Mouse (Mus musculus) limb, embryonic 14.5 days (tissue): ENCODE data around the gene Piwil1. TPM values are rescaled to one million over a fixed set of nuclear protein-coding genes. Genes with fewer than 3 reads are reported as not detected.

Experiments
- ATAC-seq: fragments of 200-750 bp; cut with Nextera tagmentation; 2 replicates; pipeline ENCODE4 v1.8.0; 2017; ENCODE audit warnings: low read depth, moderate number of reproducible peaks, moderate TSS enrichment; ENCODE audit not compliant: low FRiP score
- DNase-seq: peaks from one replicate; pipeline ENCODE4 v3.0.0-alpha.2; 2015; ENCODE audit warnings: low spot score
- H3K27ac ChIP-seq: fragments of 300-500 bp; sonication (generic); replicated peaks from 2 replicates; pipeline ENCODE4 v1.5.1; 2014; ENCODE audit warnings: low read depth, mild to moderate bottlenecking, low read length, moderate library complexity, mixed read lengths
- H3K27me3 ChIP-seq: fragments of 300-500 bp; sonication (generic); 2 replicates; pipeline ENCODE4 v1.6.1; 2014; ENCODE audit warnings: low read length, mixed read lengths; ENCODE audit not compliant: control insufficient read depth, insufficient read depth
- H3K36me3 ChIP-seq: fragments of 300-500 bp; sonication (generic); 2 replicates; pipeline ENCODE4 v1.6.1; 2014; ENCODE audit warnings: mild to moderate bottlenecking, low read length, moderate library complexity, mixed read lengths; ENCODE audit not compliant: control insufficient read depth, insufficient read depth
- H3K4me1 ChIP-seq: fragments of 300-500 bp; sonication (generic); 2 replicates; pipeline ENCODE4 v1.6.1; 2014; ENCODE audit warnings: antibody characterized with exemption, low read length, mixed read lengths; ENCODE audit not compliant: control insufficient read depth, insufficient read depth
- H3K4me2 ChIP-seq: fragments of 300-500 bp; sonication (generic); replicated peaks from 2 replicates; pipeline ENCODE4 v1.6.1; 2014; ENCODE audit warnings: low read depth, mild to moderate bottlenecking, low read length, moderate library complexity; ENCODE audit not compliant: severe bottlenecking
- H3K4me3 ChIP-seq: fragments of 300-500 bp; sonication (generic); replicated peaks from 2 replicates; pipeline ENCODE4 v1.5.1; 2014; ENCODE audit warnings: low read length
- H3K9ac ChIP-seq: fragments of 300-500 bp; sonication (generic); 2 replicates; pipeline ENCODE4 v1.6.1; 2014; ENCODE audit warnings: mild to moderate bottlenecking, low read depth, low read length, moderate library complexity; ENCODE audit not compliant: severe bottlenecking
- H3K9me3 ChIP-seq: fragments of 300-500 bp; sonication (generic); 2 replicates; pipeline ENCODE4 v1.6.1; 2016; ENCODE audit warnings: low read length; ENCODE audit not compliant: control insufficient read depth
- POLR2A ChIP-seq: fragments of 200-500 bp; IDR thresholded peaks from 2 replicates; pipeline ENCODE4 v1.8.0; 2012; ENCODE audit warnings: inconsistent platforms, mild to moderate bottlenecking, moderate library complexity, borderline replicate concordance; ENCODE audit not compliant: insufficient read depth, insufficient read length; ENCODE audit errors: extremely low read depth
- WGBS: fragments of 180-500 bp; shearing (Covaris S2); extraction: QIAGEN DNeasy Blood & Tissue Kit; methylation state at CpG from one replicate; pipeline ENCODE4 v1.1.7; 2014; 5-methylcytosine and 5-hydroxymethylcytosine counted together
- polyA plus RNA-seq, 2 experiments: library from polyadenylated mRNA; depleted of rRNA in 1 of 2; stranded (reverse) in 1 of 2; unstranded in 1 of 2; fragments of >200 nt; fragmentation: Nextera tagmentation in 1 of 2; extraction: Ambion mirVana in 1 of 2; gene quantifications; 2 replicates each; pipeline versions ENCODE4 v1.2.1 to v1.2.3; 2012 to 2014

Gene Piwil1
- polyA plus RNA-seq, 2 experiments, result 0.03 TPM; not detected in 1

DNA sequence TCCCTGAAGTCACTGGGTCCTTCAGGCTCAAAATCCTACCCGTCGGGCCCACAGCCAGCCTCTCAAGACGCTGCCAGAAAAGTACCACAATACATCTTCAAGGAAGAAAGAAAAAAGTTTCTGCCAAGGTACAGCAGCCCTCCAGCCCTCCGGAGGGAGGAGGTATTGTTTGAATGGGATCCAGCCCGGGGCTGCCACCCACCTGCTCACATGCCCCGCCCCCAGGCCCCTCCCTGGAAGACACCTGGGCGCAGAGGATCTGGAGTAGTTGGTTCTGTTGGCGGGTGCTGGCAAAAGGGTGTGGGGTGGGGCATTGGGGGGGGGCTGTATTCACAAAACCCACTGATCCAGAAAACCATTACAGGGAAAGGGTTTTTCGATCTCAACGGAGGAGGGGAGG is 18.1 kb upstream of the Piwil1 start:
- ATAC-seq (peak; percentile 44; the same call in 1 of the 2 replicates), DNase-seq (no peak)
- no peaks in the 10 kb centered on the region for H3K36me3 ChIP-seq
- peaks cover 7% of the 10 kb centered on the region; the same call in 1 of the 2 replicates for H3K4me1 ChIP-seq
- WGBS, result 7% methylated on average over 10 of the region's 10 CpGs
- H3K4me3 ChIP-seq, result 0 out of 2 replicates have a peak overlapping the region, but pooled peaks have one; percentile 11
- H3K27me3 ChIP-seq, result no peaks in the 10 kb centered on the region
- H3K9ac ChIP-seq, result 0 out of 2 replicates have a peak overlapping the region, but pooled peaks have one; percentile 25
- peaks cover 17% of the 10 kb centered on the region; the same call in 1 of the 2 replicates for H3K9me3 ChIP-seq
- TF ChIP-seq POLR2A, result no peak
- H3K4me2 ChIP-seq, result peak overlapping the region; percentile 40
- no peak overlapping the region for H3K27ac ChIP-seq

DNA sequence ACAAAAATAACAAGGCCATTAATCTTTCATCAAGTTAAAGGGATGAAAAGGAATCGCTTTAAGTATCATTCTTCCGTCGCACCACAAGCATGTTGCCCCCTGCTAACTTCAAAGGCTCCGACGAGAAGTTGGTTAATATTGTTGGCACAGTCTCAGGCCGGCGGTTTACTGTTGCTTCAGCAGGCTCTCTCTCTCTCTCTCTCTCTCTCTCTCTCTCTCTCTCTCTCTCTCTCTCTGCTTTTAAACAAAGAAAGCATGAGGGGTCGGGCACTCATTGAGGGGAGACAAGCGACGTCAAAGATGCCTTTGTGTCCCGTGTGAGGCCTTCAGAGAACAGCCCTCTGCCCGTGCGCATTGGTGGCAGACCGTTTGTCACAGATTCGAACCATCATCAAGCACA is 17.7 kb upstream of the Piwil1 start:
- H3K4me2 ChIP-seq, result peak overlapping the region; percentile 40
- peaks cover 7% of the 10 kb centered on the region; the same call in 1 of the 2 replicates for H3K4me1 ChIP-seq
- H3K4me3 ChIP-seq, result no peak overlapping the region
- H3K9me3 ChIP-seq, result peaks cover 17% of the 10 kb centered on the region; the same call in 1 of the 2 replicates
- no peaks in the 10 kb centered on the region for H3K36me3 ChIP-seq
- H3K27ac ChIP-seq, result no peak overlapping the region
- H3K27me3 ChIP-seq, result no peaks in the 10 kb centered on the region
- WGBS, result 11% methylated on average over 15 of the region's 15 CpGs
- DNase-seq (peak; percentile 74), ATAC-seq (peak; percentile 37; the same call in 1 of the 2 replicates)
- TF ChIP-seq POLR2A, result no peak
- H3K9ac ChIP-seq, result 0 out of 2 replicates have a peak overlapping the region, but pooled peaks have one; percentile 25

DNA sequence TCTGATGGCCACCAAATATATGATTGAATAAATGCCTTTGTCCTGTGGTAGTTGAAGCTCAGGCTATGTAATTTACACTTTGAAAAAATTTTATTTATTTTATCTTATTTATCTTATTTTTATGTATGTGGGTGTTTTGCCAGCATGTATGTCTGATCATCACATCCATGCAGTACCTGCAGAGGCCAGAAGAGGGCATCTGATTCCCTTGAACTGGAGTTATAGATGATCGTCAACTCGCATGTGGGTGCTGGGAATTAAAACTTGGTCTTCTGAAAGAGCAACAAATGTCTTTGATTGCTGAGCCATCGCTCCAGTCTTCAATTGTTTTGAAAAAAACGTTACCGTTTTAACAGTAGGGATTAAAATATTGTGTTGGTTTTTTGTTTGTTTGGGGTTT is 15.2 kb upstream of the Piwil1 start:
- ATAC-seq (no peak), DNase-seq (no peak)
- Histone ChIP-seq H3K27me3 (no peaks in the 10 kb centered on the region), H3K9me3 (peaks cover 17% of the 10 kb centered on the region; the same call in 1 of the 2 replicates), H3K4me3 (no peak overlapping the region), H3K4me2 (no peak overlapping the region), H3K27ac (no peak overlapping the region), H3K36me3 (no peaks in the 10 kb centered on the region), H3K4me1 (peaks cover 7% of the 10 kb centered on the region; the same call in 1 of the 2 replicates), H3K9ac (no peak overlapping the region)
- whole genome bisulfite sequencing, result 88% methylated on average over 5 of the region's 5 CpGs
- TF ChIP-seq POLR2A, result no peak

DNA sequence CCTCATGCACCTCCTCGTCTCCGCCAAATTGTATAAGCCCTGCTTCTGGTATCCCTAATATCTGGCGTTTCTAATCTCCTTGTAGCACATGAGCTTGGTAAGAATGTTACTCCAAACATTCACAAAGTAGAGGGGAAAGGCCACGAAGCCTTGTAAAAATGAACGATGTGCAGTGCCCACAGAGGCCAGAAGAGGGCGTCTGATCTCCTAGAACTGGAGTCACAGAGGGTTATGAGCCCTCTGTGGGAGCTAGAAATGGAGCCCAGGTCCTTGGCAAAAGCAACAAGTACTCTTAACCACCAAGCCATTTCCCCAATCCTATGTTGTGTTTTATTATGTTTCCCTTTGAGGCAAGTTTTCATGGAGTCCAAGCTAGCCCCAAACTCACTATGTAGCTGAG is 8.2 kb upstream of the Piwil1 start:
- no peak for TF ChIP-seq POLR2A
- Histone ChIP-seq H3K4me3 (no peak overlapping the region), H3K27me3 (peaks cover 5% of the 10 kb centered on the region; the same call in 1 of the 2 replicates), H3K36me3 (no peaks in the 10 kb centered on the region), H3K9me3 (no peaks in the 10 kb centered on the region), H3K4me1 (peaks cover 7% of the 10 kb centered on the region), H3K4me2 (no peak overlapping the region), H3K9ac (no peak overlapping the region), H3K27ac (no peak overlapping the region)
- DNase-seq (no peak), ATAC-seq (no peak)
- 69% methylated on average over 6 of the region's 6 CpGs for WGBS

DNA sequence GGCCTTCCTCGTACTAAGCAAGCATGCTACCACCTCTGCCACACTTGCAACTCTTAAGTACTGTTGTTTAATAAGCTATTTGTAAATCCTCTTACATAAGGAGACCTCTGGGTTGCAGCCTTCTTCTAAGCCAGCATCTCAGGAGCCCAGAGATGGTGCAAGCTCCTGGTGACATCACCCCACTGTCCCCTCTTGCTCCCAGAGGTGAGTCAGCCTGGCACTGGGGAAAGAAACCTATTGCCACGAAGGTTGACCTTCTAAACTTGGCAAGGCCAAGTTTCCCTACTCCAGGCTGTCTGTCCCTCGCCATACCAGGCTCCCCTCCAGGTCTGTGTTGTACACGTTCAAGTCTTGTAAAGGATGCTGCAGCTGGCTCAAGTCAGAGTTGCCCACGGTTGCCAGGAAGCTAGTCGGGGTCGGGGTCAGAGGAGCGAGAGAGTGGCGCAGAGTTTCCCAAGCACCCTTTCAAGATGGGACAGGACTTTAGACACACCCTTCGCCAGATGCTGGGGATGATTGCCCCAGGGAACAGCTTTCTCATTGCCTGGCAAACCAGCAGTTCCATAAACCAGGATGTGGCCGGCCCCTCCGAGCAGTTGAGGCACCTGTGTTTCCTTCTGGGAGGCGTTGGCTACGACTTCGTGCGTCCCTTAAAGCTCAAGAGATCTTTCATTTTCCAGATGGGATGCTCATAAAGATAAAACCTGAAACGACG is 7.6 kb upstream of the Piwil1 start:
- WGBS, result 18% methylated on average over 18 of the region's 18 CpGs
- peak; percentile 38 for DNase-seq
- H3K4me3 ChIP-seq, result no peak overlapping the region

More for the DNA sequence above, 7.6 kb upstream of the Piwil1 start:
- no peak for TF ChIP-seq POLR2A
- Histone ChIP-seq H3K4me1 (peaks cover 7% of the 10 kb centered on the region), H3K9me3 (no peaks in the 10 kb centered on the region), H3K9ac (no peak overlapping the region), H3K4me2 (no peak overlapping the region; the same call in 1 of the 2 replicates), H3K36me3 (no peaks in the 10 kb centered on the region), H3K27me3 (peaks cover 5% of the 10 kb centered on the region; the same call in 1 of the 2 replicates), H3K27ac (no peak overlapping the region)
- ATAC-seq, result no peak
